Mouse (Mus musculus): ENCODE results near the gene Ifitm7. TPM values are rescaled to one million over a fixed set of nuclear protein-coding genes. Genes with fewer than 3 reads are reported as not detected.

The Ifitm7 gene
- polyA plus RNA-seq, 1 experiment from 2014 or later = 0.50 TPM

GRCm38 (mm10) chr16:13972051-13972450, 14.6 kb downstream of the Ifitm7 start:
- 86% methylated on average over 8 of the region's 8 CpGs for WGBS
- no peak for ATAC-seq (ENCODE audit: insufficient number of reproducible peaks, insufficient read depth, low FRiP score, low TSS enrichment)

GRCm38 (mm10) chr16:13969096-13969495, 17.6 kb downstream of the Ifitm7 start:
- 91% methylated on average over 1 of the region's 1 CpGs for WGBS
- H3K36me3 ChIP-seq = no peaks in the 10 kb centered on the region
- no peak for ATAC-seq (ENCODE audit: insufficient number of reproducible peaks, insufficient read depth, low FRiP score, low TSS enrichment)
- H3K4me2 ChIP-seq (replicated peaks) = no peak overlapping the region
- no peak overlapping the region for H3K9ac ChIP-seq
- no peaks in the 10 kb centered on the region for H3K27me3 ChIP-seq
- no peaks in the 10 kb centered on the region for H3K9me3 ChIP-seq
- no peak overlapping the region for H3K27ac ChIP-seq
- H3K4me1 ChIP-seq = no peaks in the 10 kb centered on the region
- H3K4me3 ChIP-seq = no peak overlapping the region

More at GRCm38 (mm10) chr16:13972051-13972450, 14.6 kb downstream of the Ifitm7 start:
- Histone ChIP-seq H3K27me3 (no peaks in the 10 kb centered on the region), H3K9ac (no peak overlapping the region), H3K4me3 (no peak overlapping the region), H3K9me3 (no peaks in the 10 kb centered on the region), H3K27ac (no peak overlapping the region), H3K4me2 (replicated peaks) (no peak overlapping the region), H3K36me3 (no peaks in the 10 kb centered on the region), H3K4me1 (no peaks in the 10 kb centered on the region)

- Histone ChIP-seq H3K4me2 (replicated peaks) (no peak overlapping the region), H3K27me3 (no peaks in the 10 kb centered on the region), H3K9me3 (no peaks in the 10 kb centered on the region), H3K4me1 (no peaks in the 10 kb centered on the region), H3K36me3 (no peaks in the 10 kb centered on the region), H3K4me3 (no peak overlapping the region), H3K9ac (no peak overlapping the region), H3K27ac (no peak overlapping the region)
- 21% methylated on average over 1 of the region's 1 CpGs for WGBS
- no peak for ATAC-seq (ENCODE audit: insufficient number of reproducible peaks, insufficient read depth, low FRiP score, low TSS enrichment)
Observed at GRCm38 (mm10) chr16:13962053-13962452, 24.6 kb downstream of the Ifitm7 start.

GRCm38 (mm10) chr16:13951245-13951644, 35.4 kb downstream of the Ifitm7 start:
- no peaks in the 10 kb centered on the region for H3K9me3 ChIP-seq
- no peak overlapping the region for H3K9ac ChIP-seq
- no peak overlapping the region for H3K4me2 ChIP-seq (replicated peaks)
- no peak for ATAC-seq (ENCODE audit: insufficient number of reproducible peaks, insufficient read depth, low FRiP score, low TSS enrichment)
- H3K36me3 ChIP-seq = no peaks in the 10 kb centered on the region
- no peak overlapping the region for H3K27ac ChIP-seq
- no peak overlapping the region for H3K4me3 ChIP-seq
- H3K27me3 ChIP-seq = no peaks in the 10 kb centered on the region
- H3K4me1 ChIP-seq = no peaks in the 10 kb centered on the region
- 78% methylated on average over 3 of the region's 3 CpGs for WGBS

- WGBS = 91% methylated on average over 1 of the region's 1 CpGs
- ATAC-seq (ENCODE audit: insufficient number of reproducible peaks, insufficient read depth, low FRiP score, low TSS enrichment) = no peak
- no peak overlapping the region for H3K4me3 ChIP-seq
- H3K4me2 ChIP-seq (replicated peaks) = no peak overlapping the region
- no peaks in the 10 kb centered on the region for H3K9me3 ChIP-seq
- H3K27me3 ChIP-seq = peaks cover 1% of the 10 kb centered on the region; the same call in 1 of the 2 replicates
- H3K4me1 ChIP-seq = peaks cover 3% of the 10 kb centered on the region; the same call in 1 of the 2 replicates
- H3K9ac ChIP-seq = no peak overlapping the region
- H3K27ac ChIP-seq = no peak overlapping the region
- no peaks in the 10 kb centered on the region for H3K36me3 ChIP-seq
Observed at GRCm38 (mm10) chr16:13946306-13946705, 40.4 kb downstream of the Ifitm7 start.

GRCm38 (mm10) chr16:13945153-13945552, 41.5 kb downstream of the Ifitm7 start:
- Histone ChIP-seq H3K4me3 (no peak overlapping the region), H3K27me3 (peaks cover 4% of the 10 kb centered on the region), H3K27ac (no peak overlapping the region), H3K9me3 (no peaks in the 10 kb centered on the region), H3K36me3 (no peaks in the 10 kb centered on the region), H3K9ac (no peak overlapping the region), H3K4me2 (replicated peaks) (no peak overlapping the region), H3K4me1 (peaks cover 9% of the 10 kb centered on the region; the same call in 1 of the 2 replicates)
- 55% methylated on average over 4 of the region's 4 CpGs for WGBS
- ATAC-seq (ENCODE audit: insufficient number of reproducible peaks, insufficient read depth, low FRiP score, low TSS enrichment) = no peak

- no peak for ATAC-seq (ENCODE audit: insufficient number of reproducible peaks, insufficient read depth, low FRiP score, low TSS enrichment)
- H3K4me1 ChIP-seq = peaks cover 9% of the 10 kb centered on the region; the same call in 1 of the 2 replicates
- H3K36me3 ChIP-seq = no peaks in the 10 kb centered on the region
- H3K27me3 ChIP-seq = peaks cover 4% of the 10 kb centered on the region
- H3K4me3 ChIP-seq = no peak overlapping the region
- no peak overlapping the region for H3K4me2 ChIP-seq (replicated peaks)
- WGBS = 68% methylated on average over 5 of the region's 5 CpGs
- H3K9me3 ChIP-seq = no peaks in the 10 kb centered on the region
- no peak overlapping the region for H3K9ac ChIP-seq
- H3K27ac ChIP-seq = no peak overlapping the region
Observed at GRCm38 (mm10) chr16:13944752-13945151, 41.9 kb downstream of the Ifitm7 start.

- Histone ChIP-seq H3K9ac (no peak overlapping the region), H3K27me3 (peaks cover 4% of the 10 kb centered on the region), H3K9me3 (no peaks in the 10 kb centered on the region), H3K4me2 (replicated peaks) (no peak overlapping the region), H3K4me1 (peaks cover 9% of the 10 kb centered on the region; the same call in 1 of the 2 replicates), H3K27ac (no peak overlapping the region), H3K36me3 (no peaks in the 10 kb centered on the region), H3K4me3 (no peak overlapping the region)
- 48% methylated on average over 4 of the region's 4 CpGs for WGBS
- no peak for ATAC-seq (ENCODE audit: insufficient number of reproducible peaks, insufficient read depth, low FRiP score, low TSS enrichment)
Observed at GRCm38 (mm10) chr16:13944178-13944577, 42.5 kb downstream of the Ifitm7 start.

GRCm38 (mm10) chr16:13940847-13941395, 45.8 kb downstream of the Ifitm7 start:
- Histone ChIP-seq H3K9me3 (no peaks in the 10 kb centered on the region), H3K27me3 (peaks cover 4% of the 10 kb centered on the region), H3K36me3 (no peaks in the 10 kb centered on the region), H3K4me3 (peak overlapping the region; percentile 62), H3K27ac (no peak overlapping the region), H3K9ac (peak overlapping the region; percentile 63), H3K4me2 (replicated peaks) (peak overlapping the region; percentile 99), H3K4me1 (peaks cover 9% of the 10 kb centered on the region; the same call in 1 of the 2 replicates)
- ATAC-seq (ENCODE audit: insufficient number of reproducible peaks, insufficient read depth, low FRiP score, low TSS enrichment) = peak; percentile 71; the same call in 1 of the 2 replicates
- whole genome bisulfite sequencing = 3% methylated on average over 34 of the region's 34 CpGs

- H3K4me1 ChIP-seq = peaks cover 9% of the 10 kb centered on the region; the same call in 1 of the 2 replicates
- ATAC-seq (ENCODE audit: insufficient number of reproducible peaks, insufficient read depth, low FRiP score, low TSS enrichment) = peak; percentile 92
- H3K9me3 ChIP-seq = no peaks in the 10 kb centered on the region
- H3K4me3 ChIP-seq = peak overlapping the region; percentile 62
- H3K4me2 ChIP-seq (replicated peaks) = peak overlapping the region; percentile 99
- H3K27ac ChIP-seq = no peak overlapping the region
- no peaks in the 10 kb centered on the region for H3K36me3 ChIP-seq
- H3K9ac ChIP-seq = peak overlapping the region; percentile 63
- 4% methylated on average over 28 of the region's 28 CpGs for WGBS
- peaks cover 4% of the 10 kb centered on the region for H3K27me3 ChIP-seq
Observed at GRCm38 (mm10) chr16:13940139-13940846, 46.4 kb downstream of the Ifitm7 start.

Measured in embryonic facial prominence, embryonic 12.5 days (tissue).